Comparison of ENCODE assay signal across 24 mouse cellular contexts in genomic region chr2:26231366-26231765, GRCm38 (mm10). TPM values are rescaled to one million over a fixed set of nuclear protein-coding genes. Genes with fewer than 3 reads are reported as not detected.
DNase-seq lines count a peak whose midpoint lies in the region; ATAC-seq and TF ChIP-seq lines count a peak whose summit lies in the region.
"Had no signal": no experiment of that assay in that cellular context is flagged by ENCODE, and none has a peak within 500 bp of the region (broad histone marks: within the 10 kb centered on the region; RNA-seq: fewer than 3 reads in every experiment).

No protein-coding gene starts in this region.

- no peak for DNase-seq in midbrain, postnatal 0 days (ENCODE audit: low spot score)
- DNase-seq in midbrain, embryonic 11.5 days (ENCODE audit: low spot score, missing footprints), result no peak
- peak; percentile 12 for DNase-seq in 416B (ENCODE audit: low read depth)
- no peak for DNase-seq in lung, adult 18-20 months
- DNase-seq: adrenal gland, postnatal 10 days; cerebellum, adult 18-20 months; cerebellum, adult 9-11 months; cerebellum, postnatal 36 days; gastrocnemius, postnatal 10 days; heart, adult 18-20 months; heart, postnatal 10 days; heart, postnatal 4 days had no signal

- 82% methylated on average over 3 of the region's 3 CpGs for WGBS in midbrain, postnatal 0 days
- 82% methylated on average over 3 of the region's 3 CpGs for WGBS in midbrain, embryonic 11.5 days
- WGBS in olfactory bulb, adult 2 months, result 50% methylated on average over 3 of the region's 3 CpGs
- WGBS in kidney, embryonic 16.5 days, result 64% methylated on average over 3 of the region's 3 CpGs

- H3K36me3 ChIP-seq in midbrain, postnatal 0 days (ENCODE audit: insufficient read depth, low read length), result 0 out of 2 replicates have a peak, but pooled peaks cover 2% of the 10 kb centered on the region
- H3K36me3 ChIP-seq in midbrain, embryonic 11.5 days (ENCODE audit: control insufficient read depth, insufficient read depth, low read length), result no peaks in the 10 kb centered on the region
- H3K36me3 ChIP-seq in kidney, embryonic 16.5 days (ENCODE audit: insufficient read depth, low read length), result no peaks in the 10 kb centered on the region
- H3K36me3 ChIP-seq: heart, embryonic 10.5 days; hindbrain, embryonic 12.5 days had no signal

- no peaks in the 10 kb centered on the region for H3K4me1 ChIP-seq in midbrain, postnatal 0 days (ENCODE audit: insufficient read depth, low read length)
- peaks cover 11% of the 10 kb centered on the region; the same call in 1 of the 2 replicates for H3K4me1 ChIP-seq in midbrain, embryonic 11.5 days (ENCODE audit: control insufficient read depth, insufficient read depth, low read length)
- peaks cover 41% of the 10 kb centered on the region for H3K4me1 ChIP-seq in olfactory bulb, adult 2 months (ENCODE audit: control insufficient read depth, insufficient read depth, low read length)
- H3K4me1 ChIP-seq in kidney, embryonic 16.5 days (ENCODE audit: insufficient read depth, low read length), result peaks cover 6% of the 10 kb centered on the region; the same call in 1 of the 2 replicates

- no peak overlapping the region for H3K4me2 ChIP-seq in midbrain, postnatal 0 days (ENCODE audit: low read depth, low read length, poor library complexity, severe bottlenecking)
- no peak overlapping the region for H3K4me2 ChIP-seq in midbrain, embryonic 11.5 days
- H3K4me2 ChIP-seq in kidney, embryonic 16.5 days (replicated peaks; ENCODE audit: low read depth, low read length), result no peak overlapping the region
- H3K4me2 ChIP-seq: embryonic facial prominence, embryonic 13.5 days; forebrain, embryonic 12.5 days; hindbrain, embryonic 12.5 days had no signal

- H3K9ac ChIP-seq in midbrain, postnatal 0 days (replicated peaks; ENCODE audit: low read length, poor library complexity, severe bottlenecking), result 0 out of 2 replicates have a peak overlapping the region, but pooled peaks have one; percentile 13
- H3K9ac ChIP-seq in midbrain, embryonic 11.5 days (ENCODE audit: low read length), result no peak overlapping the region
- H3K9ac ChIP-seq in kidney, embryonic 16.5 days (replicated peaks; ENCODE audit: low read length), result no peak overlapping the region
- H3K9ac ChIP-seq: embryonic facial prominence, embryonic 13.5 days; forebrain, embryonic 12.5 days; hindbrain, embryonic 12.5 days had no signal

- no peak overlapping the region for H3K4me3 ChIP-seq in midbrain, postnatal 0 days (ENCODE audit: low read depth, low read length)
- H3K4me3 ChIP-seq in midbrain, embryonic 11.5 days (ENCODE audit: low read depth, low read length), result no peak overlapping the region
- H3K4me3 ChIP-seq in olfactory bulb, adult 2 months (ENCODE audit: insufficient read depth, low read depth, low read length), result no peak overlapping the region
- H3K4me3 ChIP-seq in kidney, embryonic 16.5 days (ENCODE audit: low read length), result no peak overlapping the region
- H3K4me3 ChIP-seq: embryonic facial prominence, embryonic 13.5 days; forebrain, embryonic 12.5 days; heart, embryonic 10.5 days; hindbrain, embryonic 12.5 days had no signal

- no peak for TF ChIP-seq POLR2A in olfactory bulb, adult 2 months (IDR thresholded peaks at IDR 0.05; ENCODE audit: insufficient read depth, low read depth, low read length)

- ATAC-seq in midbrain, postnatal 0 days (ENCODE audit: low FRiP score), result no peak
- no peak for ATAC-seq in midbrain, embryonic 11.5 days (ENCODE audit: low FRiP score)
- no peak for ATAC-seq in kidney, embryonic 16.5 days (ENCODE audit: low FRiP score, low TSS enrichment)
- ATAC-seq: forebrain, embryonic 16.5 days; hindbrain, embryonic 16.5 days had no signal

- H3K27ac ChIP-seq in midbrain, postnatal 0 days (ENCODE audit: low read depth, low read length), result no peak overlapping the region
- no peak overlapping the region for H3K27ac ChIP-seq in midbrain, embryonic 11.5 days (ENCODE audit: low read depth, low read length)
- peak overlapping the region; percentile 80 for H3K27ac ChIP-seq in olfactory bulb, adult 2 months (ENCODE audit: insufficient read depth, low read depth, low read length)
- H3K27ac ChIP-seq in kidney, embryonic 16.5 days (ENCODE audit: low read length), result no peak overlapping the region
- H3K27ac ChIP-seq: embryonic facial prominence, embryonic 13.5 days; forebrain, embryonic 12.5 days; heart, embryonic 10.5 days; hindbrain, embryonic 12.5 days had no signal

- no peaks in the 10 kb centered on the region for H3K27me3 ChIP-seq in midbrain, postnatal 0 days (ENCODE audit: insufficient read depth, low read length)
- no peaks in the 10 kb centered on the region for H3K27me3 ChIP-seq in midbrain, embryonic 11.5 days (ENCODE audit: control insufficient read depth, insufficient read depth, low read length)
- no peaks in the 10 kb centered on the region for H3K27me3 ChIP-seq in kidney, embryonic 16.5 days (ENCODE audit: insufficient read depth, low read length)
- H3K27me3 ChIP-seq: embryonic facial prominence, embryonic 13.5 days; forebrain, embryonic 12.5 days; hindbrain, embryonic 12.5 days had no signal

- no peak for TF ChIP-seq CTCF in midbrain, postnatal 0 days (IDR thresholded peaks at IDR 0.05)
- no peak for TF ChIP-seq CTCF in olfactory bulb, adult 2 months (IDR thresholded peaks at IDR 0.05; ENCODE audit: insufficient read depth, low read depth, low read length)

- no peaks in the 10 kb centered on the region for H3K9me3 ChIP-seq in midbrain, postnatal 0 days (ENCODE audit: low read length)
- no peaks in the 10 kb centered on the region for H3K9me3 ChIP-seq in midbrain, embryonic 11.5 days (ENCODE audit: control insufficient read depth, low read length)
- no peaks in the 10 kb centered on the region for H3K9me3 ChIP-seq in kidney, embryonic 16.5 days (ENCODE audit: low read length)
- H3K9me3 ChIP-seq: embryonic facial prominence, embryonic 13.5 days; forebrain, embryonic 12.5 days; heart, embryonic 10.5 days; hindbrain, embryonic 12.5 days had no signal

RNA-seq across cellular contexts. Expression of gene Qsox2, which starts 6.0 kb away (rescaled TPM):
- total RNA-seq in midbrain, postnatal 0 days (2014; rRNA removed), result 19.2 and 25.6 TPM in 2 replicates
- 8.4 and 9.9 TPM in 2 replicates for polyA plus RNA-seq in midbrain, postnatal 0 days (2015; fragmentation: Nextera tagmentation; extraction: Ambion mirVana)
- 18.2 and 18.4 TPM in 2 replicates for polyA plus RNA-seq in midbrain, embryonic 11.5 days (2014; fragmentation: Nextera tagmentation; extraction: Ambion mirVana)
- not detected in 2 replicates for polyA plus RNA-seq in olfactory bulb, adult 2 months (2012; ENCODE audit: insufficient read depth, insufficient read length, low replicate concordance, missing spikeins)
- 18.4 and 20.7 TPM in 2 replicates for polyA plus RNA-seq in kidney, embryonic 16.5 days (2015; fragmentation: Nextera tagmentation; extraction: Ambion mirVana)

RNA-seq across cellular contexts. Expression of gene Lhx3, which starts 23.3 kb away (rescaled TPM):
- 0.38 TPM in 1 of 2 replicates, not detected in the other for total RNA-seq in midbrain, postnatal 0 days (2014; rRNA removed)
- polyA plus RNA-seq in midbrain, postnatal 0 days (2015; fragmentation: Nextera tagmentation; extraction: Ambion mirVana), result 0.12 TPM in 1 of 2 replicates, not detected in the other
- 0.10 and 0.30 TPM in 2 replicates for polyA plus RNA-seq in midbrain, embryonic 11.5 days (2014; fragmentation: Nextera tagmentation; extraction: Ambion mirVana)
- not detected in 2 replicates for polyA plus RNA-seq in olfactory bulb, adult 2 months (2012; ENCODE audit: insufficient read depth, insufficient read length, low replicate concordance, missing spikeins)
- polyA plus RNA-seq in kidney, embryonic 16.5 days (2015; fragmentation: Nextera tagmentation; extraction: Ambion mirVana), result 0.09 TPM in 1 of 2 replicates, not detected in the other
- total RNA-seq: gastrocnemius, postnatal 10 days; gastrocnemius, postnatal 4 days; heart, adult 18-20 months; heart, postnatal 10 days; heart, postnatal 4 days; MEL had no signal
- polyA plus RNA-seq: C2C12; forebrain, embryonic 12.5 days; forebrain, embryonic 16.5 days; heart, embryonic 14.5 days had no signal
